Mouse (Mus musculus): Measurements from ENCODE around the gene Nrap.

DNA sequence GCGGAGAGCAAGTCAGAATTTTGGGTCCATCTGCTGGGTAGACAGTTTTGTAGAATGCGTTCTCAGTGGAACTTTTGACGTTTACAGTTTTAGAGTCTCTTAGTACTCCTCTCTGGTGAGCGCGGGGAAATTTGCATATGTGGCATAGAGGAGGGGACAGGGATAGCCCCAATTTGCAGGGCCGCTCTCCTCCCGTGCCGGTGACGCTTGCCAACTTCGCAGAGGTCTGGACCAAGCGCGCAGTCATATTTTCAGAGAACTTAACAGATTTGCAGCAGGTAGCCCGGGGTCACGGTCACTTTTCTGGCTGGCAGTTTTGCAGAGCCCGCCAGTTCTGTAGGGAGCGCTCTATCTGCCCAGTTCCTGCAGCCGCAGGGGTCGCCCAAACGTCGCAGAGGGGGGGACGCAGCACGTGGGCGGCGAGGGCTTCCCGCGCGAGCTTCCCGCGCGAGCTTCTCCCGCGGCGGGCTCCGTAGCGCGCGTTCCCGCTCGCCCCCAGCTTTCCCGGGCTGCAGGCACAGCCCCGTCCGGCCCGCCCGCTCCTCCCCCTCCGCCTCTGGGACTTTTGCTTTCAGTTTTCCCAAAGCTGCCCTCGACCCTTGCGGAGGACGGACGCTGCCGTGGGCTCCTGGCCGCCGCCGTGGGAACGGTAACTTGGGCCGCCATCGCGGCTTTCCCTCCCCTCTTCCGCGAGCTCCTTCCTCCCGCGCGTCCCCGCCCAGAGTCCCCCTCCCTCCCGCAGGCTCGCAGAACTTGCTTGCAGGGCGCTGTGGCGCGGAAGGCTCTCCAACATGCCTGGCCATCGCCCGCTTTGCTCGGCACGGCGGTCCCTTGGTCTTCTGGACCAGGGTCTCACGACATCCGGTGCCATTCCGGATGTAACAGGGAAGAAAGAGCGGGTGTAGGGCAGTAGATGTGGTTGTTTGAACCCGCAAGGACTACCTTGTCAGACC is 7.1 kb upstream of the Nrap start, which contains the start of gene Casp7:
- peak; percentile 61; the same call in 1 of the 2 replicates for TF ChIP-seq POLR2A (IDR thresholded peaks at IDR 0.05; ENCODE audit: extremely low read depth, insufficient read depth, low read length)
- no peak for TF ChIP-seq CTCF (IDR thresholded peaks at IDR 0.05; ENCODE audit: low read depth, low read length)

Data from liver, adult 2 months (tissue).